Mouse (Mus musculus) liver, adult 2 months (tissue): ENCODE data around the gene Cux2. TPM values are rescaled to one million over a fixed set of nuclear protein-coding genes. Genes with fewer than 3 reads are reported as not detected.

Experiments
- DNase-seq: peaks from one replicate; pipeline ENCODE4 v3.0.0-alpha.2; 2011; ENCODE audit warnings: low read depth, low spot score; ENCODE audit errors: extremely low read depth
- H3K27ac ChIP-seq: fragments of 200-500 bp; replicated peaks from 2 replicates; pipeline ENCODE4 v1.5.1; 2012; ENCODE audit warnings: low read depth, mild to moderate bottlenecking, control low read depth, inconsistent platforms, low read length; ENCODE audit not compliant: insufficient read depth
- H3K27me3 ChIP-seq: fragments of 200-500 bp; 2 replicates; pipeline ENCODE4 v1.6.1; 2012; ENCODE audit warnings: mild to moderate bottlenecking, moderate library complexity, low read length, inconsistent platforms; ENCODE audit not compliant: control insufficient read depth, insufficient read depth
- H3K36me3 ChIP-seq: fragments of 200-500 bp; 2 replicates; pipeline ENCODE4 v1.6.1; 2012; ENCODE audit warnings: low read length, inconsistent platforms; ENCODE audit not compliant: control insufficient read depth, insufficient read depth
- H3K4me1 ChIP-seq: fragments of 200-500 bp; 2 replicates; pipeline ENCODE4 v1.6.1; 2011; ENCODE audit warnings: low read length; ENCODE audit not compliant: control insufficient read depth, insufficient read depth
- H3K4me3 ChIP-seq: fragments of 200-500 bp; 2 replicates; pipeline ENCODE4 v1.5.1; 2011; ENCODE audit warnings: low read depth, mild to moderate bottlenecking, control low read depth, low read length, moderate library complexity; ENCODE audit not compliant: insufficient read depth
- H3K79me2 ChIP-seq: fragments of 200-500 bp; 2 replicates; pipeline ENCODE4 v1.6.1; 2012; ENCODE audit warnings: inconsistent platforms, mild to moderate bottlenecking, low read length, moderate library complexity; ENCODE audit not compliant: control insufficient read depth, insufficient read depth
- H3K9ac ChIP-seq: fragments of 200-500 bp; 2 replicates; pipeline ENCODE4 v1.6.1; 2012; ENCODE audit warnings: low read depth, mild to moderate bottlenecking, control low read depth, inconsistent platforms, low read length
- CTCF ChIP-seq: fragments of 200-500 bp; IDR thresholded peaks from 2 replicates; pipeline ENCODE4 v1.5.1; 2011; ENCODE audit warnings: low read depth, low read length, control low read depth
- POLR2A ChIP-seq: fragments of 200-500 bp; IDR thresholded peaks from 2 replicates; pipeline ENCODE4 v1.6.1; 2011; ENCODE audit warnings: low read length, control low read depth; ENCODE audit not compliant: insufficient read depth; ENCODE audit errors: extremely low read depth
- WGBS: fragments of 180-500 bp; shearing (Covaris S2); methylation state at CpG from one replicate; pipeline ENCODE4 v1.1.7; 2018; 5-methylcytosine and 5-hydroxymethylcytosine counted together
- polyA plus RNA-seq: library from polyadenylated mRNA; depleted of rRNA; stranded (reverse); fragments of >200 nt; gene quantifications from 2 replicates; pipeline ENCODE4 v1.2.3, GENCODE M21; 2012
- total RNA-seq: library from RNA; depleted of rRNA; stranded (reverse); fragments of >200 nt; gene quantifications from 2 replicates; pipeline ENCODE4 v1.2.3, GENCODE M21; 2014

Cux2 gene
- total and polyA plus RNA-seq, 2 experiments: 4.1 to 11.6 TPM

- no peaks in the 10 kb centered on the region for H3K27me3 ChIP-seq
- H3K79me2 ChIP-seq: no peaks in the 10 kb centered on the region
- H3K4me1 ChIP-seq: no peaks in the 10 kb centered on the region
- 91% methylated on average over 5 of the region's 5 CpGs for WGBS
- no peak overlapping the region for H3K9ac ChIP-seq
- no peak for TF ChIP-seq CTCF
- TF ChIP-seq POLR2A: no peak
- H3K27ac ChIP-seq: no peak overlapping the region
- DNase-seq: no peak
- H3K4me3 ChIP-seq: no peak overlapping the region
- H3K36me3 ChIP-seq: no peaks in the 10 kb centered on the region
These were observed 82.4 kb downstream of the Cux2 start for GRCm38 (mm10) chr5:121967520-121967919.

DNA sequence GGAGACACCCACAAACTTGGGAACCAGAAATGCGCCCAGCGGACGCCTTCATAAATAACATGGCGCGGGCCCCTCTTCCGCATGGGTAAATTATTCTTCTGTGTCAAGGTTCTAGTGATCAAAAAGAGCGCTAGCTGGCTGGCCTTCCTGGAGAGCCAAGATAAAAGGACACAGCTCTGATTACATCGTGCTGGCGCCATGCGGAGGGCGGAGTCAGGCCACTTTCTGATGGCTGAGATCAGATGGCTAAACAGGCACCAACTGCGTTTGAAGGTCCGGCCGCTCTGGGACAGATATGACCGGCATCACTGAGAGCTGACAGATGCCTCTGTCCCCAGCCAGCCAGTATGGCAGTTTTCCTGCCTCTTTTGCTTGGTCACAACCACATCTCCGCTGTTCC is 83.0 kb downstream of the Cux2 start:
- DNase-seq: no peak
- Histone ChIP-seq H3K79me2 (no peaks in the 10 kb centered on the region), H3K4me3 (no peak overlapping the region), H3K27ac (no peak overlapping the region), H3K36me3 (no peaks in the 10 kb centered on the region), H3K4me1 (no peaks in the 10 kb centered on the region), H3K9ac (no peak overlapping the region), H3K27me3 (no peaks in the 10 kb centered on the region)
- no peak for TF ChIP-seq POLR2A
- no peak for TF ChIP-seq CTCF
- WGBS: 49% methylated on average over 16 of the region's 16 CpGs

GRCm38 (mm10) chr5:121962974-121963373 is 86.9 kb downstream of the Cux2 start:
- Histone ChIP-seq H3K4me1 (no peaks in the 10 kb centered on the region), H3K79me2 (no peaks in the 10 kb centered on the region), H3K9ac (no peak overlapping the region), H3K4me3 (no peak overlapping the region), H3K27ac (no peak overlapping the region), H3K36me3 (no peaks in the 10 kb centered on the region), H3K27me3 (no peaks in the 10 kb centered on the region)
- no peak for DNase-seq
- 88% methylated on average over 10 of the region's 10 CpGs for WGBS
- TF ChIP-seq POLR2A: no peak
- no peak for TF ChIP-seq CTCF

DNA sequence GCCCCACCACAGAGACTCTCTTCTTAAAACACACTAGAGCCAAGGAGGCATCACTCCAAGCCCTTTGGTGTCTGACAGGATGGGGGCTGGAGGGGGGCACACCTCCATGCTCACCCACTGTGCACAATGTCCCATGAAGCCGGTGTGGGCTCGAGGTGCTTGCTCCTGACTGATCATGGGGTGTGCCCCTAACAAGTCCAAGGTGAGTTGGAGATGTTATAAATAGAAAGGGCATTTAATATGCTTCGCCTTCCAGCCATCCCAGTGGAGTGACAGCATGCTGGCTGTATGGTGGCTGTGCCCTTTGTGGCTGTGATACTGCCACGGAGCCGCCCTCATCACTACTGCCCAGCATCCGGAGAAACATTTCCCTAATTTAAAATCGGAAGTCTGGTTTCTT is 87.5 kb downstream of the Cux2 start:
- no peak for TF ChIP-seq POLR2A
- TF ChIP-seq CTCF: no peak
- Histone ChIP-seq H3K9ac (no peak overlapping the region), H3K27me3 (no peaks in the 10 kb centered on the region), H3K4me1 (no peaks in the 10 kb centered on the region), H3K36me3 (no peaks in the 10 kb centered on the region), H3K79me2 (no peaks in the 10 kb centered on the region), H3K4me3 (no peak overlapping the region), H3K27ac (no peak overlapping the region)
- 93% methylated on average over 7 of the region's 7 CpGs for WGBS
- no peak for DNase-seq

DNA sequence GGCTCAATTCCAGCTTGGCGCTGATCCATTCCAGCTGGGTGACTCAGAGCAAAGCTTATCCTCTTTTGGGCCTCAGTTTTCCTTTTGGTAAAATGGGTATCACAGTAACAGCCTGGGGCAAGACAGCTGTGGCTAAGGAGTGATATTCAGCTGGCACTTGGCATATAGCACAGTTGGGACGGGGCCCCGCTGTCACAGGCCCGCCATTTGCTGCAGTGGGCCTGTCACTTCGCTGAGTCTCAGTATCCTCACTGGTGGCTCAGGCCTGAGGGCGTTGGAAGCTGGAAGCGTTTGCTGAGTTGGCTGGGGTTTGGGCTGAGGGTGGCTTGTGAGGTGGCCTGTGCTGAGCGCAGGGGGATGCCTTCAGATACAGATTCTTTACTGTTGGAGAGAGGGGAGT is 88.6 kb downstream of the Cux2 start:
- no peak overlapping the region for H3K4me3 ChIP-seq
- 90% methylated on average over 8 of the region's 8 CpGs for WGBS

GRCm38 (mm10) chr5:121959688-121960087 is 90.2 kb downstream of the Cux2 start:
- no peaks in the 10 kb centered on the region for H3K36me3 ChIP-seq

More for the DNA sequence above, 88.6 kb downstream of the Cux2 start:
- Histone ChIP-seq H3K4me1 (no peaks in the 10 kb centered on the region), H3K27ac (no peak overlapping the region), H3K9ac (no peak overlapping the region), H3K27me3 (no peaks in the 10 kb centered on the region), H3K79me2 (no peaks in the 10 kb centered on the region), H3K36me3 (no peaks in the 10 kb centered on the region)
- DNase-seq: no peak
- TF ChIP-seq CTCF (no peak), POLR2A (no peak)

More at GRCm38 (mm10) chr5:121959688-121960087, 90.2 kb downstream of the Cux2 start:
- no peak for DNase-seq
- 81% methylated on average over 10 of the region's 10 CpGs for WGBS
- peaks cover 4% of the 10 kb centered on the region for H3K4me1 ChIP-seq
- no peak overlapping the region for H3K27ac ChIP-seq
- H3K4me3 ChIP-seq: no peak overlapping the region
- H3K9ac ChIP-seq: no peak overlapping the region
- no peaks in the 10 kb centered on the region for H3K27me3 ChIP-seq
- TF ChIP-seq CTCF (no peak), POLR2A (no peak)
- H3K79me2 ChIP-seq: no peaks in the 10 kb centered on the region
